Mouse (Mus musculus): Measurements from ENCODE around the gene Zic1.

The Zic1 gene

DNA sequence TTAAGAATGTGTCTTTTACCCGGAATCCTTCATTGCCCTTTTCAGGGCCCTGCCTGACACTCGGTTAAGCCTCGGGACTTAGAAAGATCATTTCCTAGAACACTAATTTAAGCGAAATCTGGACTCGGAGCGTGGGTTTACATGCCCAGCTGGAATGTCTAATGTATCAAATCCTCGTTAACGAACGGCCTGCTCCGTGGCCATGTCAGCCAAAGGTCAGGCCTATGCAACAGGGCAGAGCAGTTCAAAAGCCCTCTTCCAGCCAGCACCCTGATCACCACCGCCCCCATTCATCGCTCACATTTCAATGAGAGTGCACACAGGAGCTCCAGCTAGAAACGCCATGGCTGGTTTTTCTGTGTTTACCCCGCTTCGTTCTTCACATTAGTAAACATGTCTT is 12.8 kb downstream of the Zic1 start:
- no peak for DNase-seq (ENCODE audit: low spot score)

- DNase-seq (ENCODE audit: low spot score): no peak
Measured at GRCm38 (mm10) chr9:91351961-91352411, 13.6 kb downstream of the Zic1 start.

GRCm38 (mm10) chr9:91351361-91351760 is 14.2 kb downstream of the Zic1 start:
- DNase-seq (ENCODE audit: low spot score): no peak

DNA sequence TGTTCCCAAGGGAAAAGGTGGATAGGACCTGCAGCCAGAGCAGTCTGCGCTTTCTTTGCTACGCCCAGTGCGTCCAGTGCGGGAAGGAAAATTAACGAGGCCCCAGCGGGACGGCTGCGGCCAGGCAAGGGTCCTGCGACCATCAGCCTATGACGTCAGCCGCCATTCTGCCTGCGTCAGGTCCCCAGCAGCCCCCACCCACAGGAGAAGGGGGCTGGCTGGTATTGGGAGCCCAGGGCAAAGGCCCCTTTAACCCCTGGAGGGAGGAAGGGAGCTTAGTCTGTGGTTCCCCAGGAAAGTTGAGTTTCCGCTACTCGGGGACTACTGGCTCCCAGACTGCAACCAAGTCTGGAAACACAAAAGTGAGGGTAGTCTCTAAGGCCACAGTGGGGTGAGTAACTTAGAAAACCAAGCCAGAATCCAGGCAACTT is 14.7 kb downstream of the Zic1 start:
- DNase-seq (ENCODE audit: low spot score): no peak

- no peak for DNase-seq (ENCODE audit: low spot score)
Measured at GRCm38 (mm10) chr9:91350211-91350791, 15.3 kb downstream of the Zic1 start.

GRCm38 (mm10) chr9:91348746-91349145 is 16.9 kb downstream of the Zic1 start:
- no peak for DNase-seq (ENCODE audit: low spot score)

GRCm38 (mm10) chr9:91347591-91347990 is 18.0 kb downstream of the Zic1 start:
- no peak for DNase-seq (ENCODE audit: low spot score)
